28 mouse cellular contexts compared by ENCODE assay signal in genomic region chr9:78210821-78211220, GRCm38 (mm10). TPM values are rescaled to one million over a fixed set of nuclear protein-coding genes. Genes with fewer than 3 reads are reported as not detected.
A peak's percentile ranks its signal among the peaks of the same experiment; 100 is the strongest.
DNase-seq lines count a peak whose midpoint lies in the region; ATAC-seq and TF ChIP-seq lines count a peak whose summit lies in the region.
"Had no signal": no experiment of that assay in that cellular context is flagged by ENCODE, and none has a peak within 500 bp of the region (broad histone marks: within the 10 kb centered on the region; RNA-seq: fewer than 3 reads in every experiment).

No protein-coding gene starts in this region.

- TF ChIP-seq CTCF in stomach, postnatal 0 days (IDR thresholded peaks at IDR 0.05; ENCODE audit: low read depth): no peak

- H3K36me3 ChIP-seq in heart, embryonic 10.5 days: peaks cover 29% of the 10 kb centered on the region
- no peaks in the 10 kb centered on the region for H3K36me3 ChIP-seq in stomach, embryonic 16.5 days (ENCODE audit: control insufficient read depth, insufficient read depth, low read length)
- no peaks in the 10 kb centered on the region; the same call in 1 of the 2 replicates for H3K36me3 ChIP-seq in stomach, postnatal 0 days (ENCODE audit: control insufficient read depth, insufficient read depth, low read length)
- H3K36me3 ChIP-seq: forebrain, embryonic 12.5 days had no signal

- TF ChIP-seq EP300 in stomach, postnatal 0 days (optimal IDR thresholded peaks at IDR 0.05): no peak

- no peak overlapping the region for H3K27ac ChIP-seq in heart, embryonic 10.5 days
- H3K27ac ChIP-seq in stomach, embryonic 16.5 days (ENCODE audit: low read length): peak overlapping the region; percentile 90; the same call in 1 of the 2 replicates
- H3K27ac ChIP-seq in stomach, postnatal 0 days (replicated peaks): 0 out of 2 replicates have a peak overlapping the region, but pooled peaks have one; percentile 30
- H3K27ac ChIP-seq: embryonic facial prominence, embryonic 13.5 days; embryonic facial prominence, embryonic 15.5 days; forebrain, embryonic 10.5 days; forebrain, embryonic 12.5 days had no signal

- H3K27me3 ChIP-seq in heart, embryonic 10.5 days (ENCODE audit: insufficient read depth, poor library complexity, severe bottlenecking): no peaks in the 10 kb centered on the region
- H3K27me3 ChIP-seq in stomach, embryonic 16.5 days (ENCODE audit: control insufficient read depth, insufficient read depth, low read length): no peaks in the 10 kb centered on the region
- H3K27me3 ChIP-seq in stomach, postnatal 0 days (ENCODE audit: control insufficient read depth, insufficient read depth, low read length): no peaks in the 10 kb centered on the region
- H3K27me3 ChIP-seq: embryonic facial prominence, embryonic 13.5 days; embryonic facial prominence, embryonic 15.5 days; forebrain, embryonic 12.5 days had no signal

- no peak overlapping the region for H3K4me3 ChIP-seq in heart, embryonic 10.5 days
- H3K4me3 ChIP-seq in stomach, embryonic 16.5 days (replicated peaks; ENCODE audit: low read length): no peak overlapping the region
- no peak overlapping the region for H3K4me3 ChIP-seq in stomach, postnatal 0 days (ENCODE audit: low read depth, low read length)
- H3K4me3 ChIP-seq: embryonic facial prominence, embryonic 13.5 days; embryonic facial prominence, embryonic 15.5 days; erythroblast, embryonic 14.5 days; forebrain, embryonic 10.5 days; forebrain, embryonic 12.5 days had no signal

- ATAC-seq in stomach, embryonic 16.5 days (ENCODE audit: insufficient read depth, low FRiP score): no peak
- ATAC-seq in stomach, postnatal 0 days (ENCODE audit: low FRiP score, low TSS enrichment): no peak
- ATAC-seq: forebrain, embryonic 14.5 days; forebrain, embryonic 16.5 days had no signal

- DNase-seq in heart, embryonic 10.5 days (ENCODE audit: low spot score): peak; percentile 72
- DNase-seq in heart, postnatal 4 days: no peak
- no peak for DNase-seq in stomach, postnatal 0 days (ENCODE audit: low spot score)
- no peak for DNase-seq in lung, postnatal 25 days (ENCODE audit: low spot score)
- DNase-seq: adrenal gland, adult 2 months; adrenal gland, postnatal 10 days; adrenal gland, postnatal 25 days; cerebellum, adult 11 months; cerebellum, adult 18-20 months; cerebellum, adult 8-10 months; cerebellum, adult 9-11 months; cerebellum, postnatal 14 days; cerebellum, postnatal 36 days; embryo, embryonic 11 days had no signal

- peaks cover 18% of the 10 kb centered on the region for H3K4me1 ChIP-seq in heart, embryonic 10.5 days
- H3K4me1 ChIP-seq in stomach, embryonic 16.5 days (ENCODE audit: control insufficient read depth, insufficient read depth, low read length): peaks cover 6% of the 10 kb centered on the region
- peaks cover 3% of the 10 kb centered on the region; the same call in 1 of the 2 replicates for H3K4me1 ChIP-seq in stomach, postnatal 0 days (replicated peaks; ENCODE audit: control insufficient read depth, insufficient read depth)
- H3K4me1 ChIP-seq: forebrain, embryonic 10.5 days; forebrain, embryonic 12.5 days had no signal

- H3K4me2 ChIP-seq in stomach, embryonic 16.5 days (ENCODE audit: low read depth, low read length): no peak overlapping the region
- no peak overlapping the region for H3K4me2 ChIP-seq in stomach, postnatal 0 days (replicated peaks; ENCODE audit: low read depth)
- H3K4me2 ChIP-seq: embryonic facial prominence, embryonic 13.5 days; embryonic facial prominence, embryonic 15.5 days; forebrain, embryonic 12.5 days had no signal

- no peaks in the 10 kb centered on the region for H3K9me3 ChIP-seq in heart, embryonic 10.5 days
- H3K9me3 ChIP-seq in stomach, embryonic 16.5 days (replicated peaks; ENCODE audit: control insufficient read depth, low read length): no peaks in the 10 kb centered on the region; the same call in 1 of the 2 replicates
- no peaks in the 10 kb centered on the region for H3K9me3 ChIP-seq in stomach, postnatal 0 days (ENCODE audit: control insufficient read depth, low read length)
- H3K9me3 ChIP-seq: embryonic facial prominence, embryonic 13.5 days; embryonic facial prominence, embryonic 15.5 days; forebrain, embryonic 10.5 days; forebrain, embryonic 12.5 days had no signal

- 98% methylated on average over 2 of the region's 2 CpGs for WGBS in heart, embryonic 10.5 days
- WGBS in stomach, embryonic 16.5 days: 94% methylated on average over 2 of the region's 2 CpGs
- 92% methylated on average over 2 of the region's 2 CpGs for WGBS in stomach, postnatal 0 days

- no peak overlapping the region for H3K9ac ChIP-seq in stomach, embryonic 16.5 days (ENCODE audit: low read length)
- H3K9ac ChIP-seq in stomach, postnatal 0 days (ENCODE audit: low read length): no peak overlapping the region
- H3K9ac ChIP-seq: embryonic facial prominence, embryonic 13.5 days; embryonic facial prominence, embryonic 15.5 days; forebrain, embryonic 12.5 days had no signal

RNA-seq across cellular contexts. Expression of gene Gsta1, which starts 19.6 kb away (rescaled TPM):
- polyA plus RNA-seq in heart, embryonic 10.5 days (2016; fragmentation: Nextera tagmentation; extraction: Ambion mirVana): not detected in 2 replicates
- total RNA-seq in heart, postnatal 4 days (2021): under 1 TPM in 1 of 2 experiments, not detected in 1; 0.41 TPM
- 109 and 152 TPM in 2 replicates for polyA plus RNA-seq in stomach, embryonic 16.5 days (2015; fragmentation: Nextera tagmentation; extraction: Ambion mirVana)
- polyA plus RNA-seq in stomach, postnatal 0 days (2015; fragmentation: Nextera tagmentation; extraction: Ambion mirVana): 1,326 and 1,348 TPM in 2 replicates
- total RNA-seq: common myeloid progenitor, adult 5-6 weeks; ES-E14; MEL had no signal
- polyA plus RNA-seq: adrenal gland, adult 2 months; brain, embryonic 14.5 days; embryonic facial prominence, embryonic 11.5 days; erythroblast, embryonic 14.5 days; forebrain, embryonic 10.5 days; forebrain, embryonic 12.5 days; forebrain, embryonic 14.5 days; forebrain, embryonic 16.5 days had no signal

RNA-seq across cellular contexts. Expression of gene Gsta4, which starts 28.2 kb away (rescaled TPM):
- polyA plus RNA-seq in heart, embryonic 10.5 days (2016; fragmentation: Nextera tagmentation; extraction: Ambion mirVana): 81.1 and 88.3 TPM in 2 replicates
- total RNA-seq in heart, postnatal 4 days (2021): 10 to 100 TPM; 66.4 to 68.2 TPM
- polyA plus RNA-seq in stomach, embryonic 16.5 days (2015; fragmentation: Nextera tagmentation; extraction: Ambion mirVana): 784 and 968 TPM in 2 replicates
- polyA plus RNA-seq in stomach, postnatal 0 days (2015; fragmentation: Nextera tagmentation; extraction: Ambion mirVana): 1,515 and 1,656 TPM in 2 replicates

RNA-seq across cellular contexts. Expression of gene Gm3776, which starts 46.1 kb away (rescaled TPM):
- not detected in 2 replicates for polyA plus RNA-seq in heart, embryonic 10.5 days (2016; fragmentation: Nextera tagmentation; extraction: Ambion mirVana)
- total RNA-seq in heart, postnatal 4 days (2021): not detected
- 87.2 and 133 TPM in 2 replicates for polyA plus RNA-seq in stomach, embryonic 16.5 days (2015; fragmentation: Nextera tagmentation; extraction: Ambion mirVana)
- polyA plus RNA-seq in stomach, postnatal 0 days (2015; fragmentation: Nextera tagmentation; extraction: Ambion mirVana): 929 and 937 TPM in 2 replicates
- total RNA-seq: adrenal gland, adult 2 months; adrenal gland, postnatal 10 days; adrenal gland, postnatal 25 days; adrenal gland, postnatal 4 days; common myeloid progenitor, adult 5-6 weeks; ES-E14; MEL had no signal
- polyA plus RNA-seq: adrenal gland, adult 2 months; brain, embryonic 14.5 days; embryonic facial prominence, embryonic 11.5 days; embryonic facial prominence, embryonic 13.5 days; erythroblast, embryonic 14.5 days; forebrain, embryonic 10.5 days; forebrain, embryonic 12.5 days; forebrain, embryonic 14.5 days; forebrain, embryonic 16.5 days had no signal

Comparison
In these comparisons a context has a peak if more than half of its experiments do, and no peak if none do; other contexts are left out.
1. RNA of gene Gsta1, which starts 19.6 kb away (polyA plus RNA-seq): 1,326 to 1,348 TPM in stomach, postnatal 0 days and 109 to 152 TPM in stomach, embryonic 16.5 days; not detected in heart, embryonic 10.5 days; every median in the first group is over 100 times any median in the second.
2. RNA of gene Gm3776, which starts 46.1 kb away (polyA plus RNA-seq): 929 to 937 TPM in stomach, postnatal 0 days and 87.2 to 133 TPM in stomach, embryonic 16.5 days; not detected in heart, embryonic 10.5 days; every median in the first group is over 10 times any median in the second.